Mouse (Mus musculus) left cerebral cortex, postnatal 14 days (tissue): ENCODE measurements around the gene Lzts3. TPM values are rescaled to one million over a fixed set of nuclear protein-coding genes. Genes with fewer than 3 reads are reported as not detected.
"Not testable (repeated sequence)": the region's sequence is repeated elsewhere in the genome, so short reads cannot be mapped to it uniquely, and the experiment has no call there.

Experiments
- DNase-seq, 2 experiments: peaks; one replicate each; pipeline ENCODE4 v3.0.0; 2021 to 2022; ENCODE audit warnings: low spot score in 2 of 2, mixed read lengths in 1 of 2
- intact Hi-C: fragments of 180-260 bp; cut with DNase I; formaldehyde crosslinking; loops from one replicate; pipeline ENCODE4 v1.15.1; 2025
- long read RNA-seq, 2 experiments: library from polyadenylated mRNA; stranded (forward); transcript quantifications; one replicate each; pipeline ENCODE4 v2.0.0; 2021
- total RNA-seq, 2 experiments: library from RNA; stranded (reverse); gene quantifications; 2 replicates each; pipeline ENCODE4 v1.2.3; 2021

Lzts3 gene
- 10 to 100 TPM; 88.0 to 89.5 TPM for total RNA-seq
- long read RNA-seq, experiment 1, full-length matches to known transcripts: 8 of 41 reads
- long read RNA-seq, experiment 1, partial matches to known transcripts: 3 of 41 reads
- long read RNA-seq, experiment 1, other reads (novel, unspliced or antisense): 30 of 41 reads
- long read RNA-seq, experiment 2, full-length matches to known transcripts: 9 of 35 reads
- long read RNA-seq, experiment 2, partial matches to known transcripts: 2 of 35 reads
- long read RNA-seq, experiment 2, other reads (novel, unspliced or antisense): 24 of 35 reads

DNA sequence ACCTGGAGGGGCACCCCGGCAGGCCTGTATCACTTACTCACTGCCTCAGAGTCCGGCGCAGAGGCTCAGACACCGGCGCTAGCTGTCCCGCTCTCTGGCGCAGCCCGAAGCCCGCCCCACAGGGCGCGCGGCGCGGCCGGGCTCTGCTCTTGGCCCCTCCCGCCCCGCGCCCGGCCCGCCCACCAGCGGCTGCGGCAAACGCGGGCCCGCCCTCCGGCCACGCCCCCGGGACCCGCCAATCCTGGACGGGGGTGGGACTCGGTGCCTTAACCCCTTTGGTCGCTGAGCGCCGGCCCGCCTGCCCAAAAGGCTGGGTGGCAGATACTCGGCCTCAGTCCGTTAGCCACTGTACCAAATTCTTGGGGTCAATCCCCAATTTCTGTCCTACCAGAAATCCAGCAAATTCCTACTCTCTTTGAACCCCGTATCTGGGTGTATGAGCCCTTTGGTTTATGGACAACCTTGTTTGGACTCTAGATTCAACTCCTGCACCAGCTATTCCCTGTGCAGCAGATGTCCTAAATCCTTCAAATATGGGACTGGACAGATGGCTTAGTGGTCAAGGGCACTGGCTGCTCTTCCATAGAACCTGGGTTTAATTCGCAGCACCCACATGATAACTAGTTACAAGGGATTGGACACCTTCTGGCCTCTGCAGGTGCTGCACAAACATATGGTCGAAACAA is at the start of gene Lzts3:
Gene Lzts3 (minus strand): TSS at position 120 of the 686 bp plus-strand sequence.
- intact Hi-C loops: no loop called here

DNA sequence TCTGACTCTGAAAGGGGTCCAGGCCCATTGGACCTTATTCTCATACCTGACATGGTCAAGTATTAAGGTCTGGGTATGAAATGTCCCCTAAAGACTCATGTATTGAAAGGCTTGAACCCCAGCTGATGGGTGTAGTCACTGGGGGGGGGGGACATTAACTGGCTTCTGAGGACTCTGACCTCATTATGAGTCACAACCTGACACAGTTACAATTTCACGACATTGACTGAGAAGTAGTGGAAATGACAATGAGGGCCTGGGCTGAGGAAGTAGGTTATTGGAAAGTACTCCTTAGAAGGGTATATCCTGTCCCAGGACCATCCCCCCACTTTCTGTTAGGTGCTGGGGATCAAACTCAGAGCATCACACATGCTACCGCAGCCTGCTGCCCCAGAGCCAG is 46.4 kb upstream of the Lzts3 start:
- intact Hi-C loops: no loop called here
- DNase-seq: no peak

More for the DNA sequence above, at the start of gene Lzts3:
- DNase-seq: peak; percentile 89 to 90

DNA sequence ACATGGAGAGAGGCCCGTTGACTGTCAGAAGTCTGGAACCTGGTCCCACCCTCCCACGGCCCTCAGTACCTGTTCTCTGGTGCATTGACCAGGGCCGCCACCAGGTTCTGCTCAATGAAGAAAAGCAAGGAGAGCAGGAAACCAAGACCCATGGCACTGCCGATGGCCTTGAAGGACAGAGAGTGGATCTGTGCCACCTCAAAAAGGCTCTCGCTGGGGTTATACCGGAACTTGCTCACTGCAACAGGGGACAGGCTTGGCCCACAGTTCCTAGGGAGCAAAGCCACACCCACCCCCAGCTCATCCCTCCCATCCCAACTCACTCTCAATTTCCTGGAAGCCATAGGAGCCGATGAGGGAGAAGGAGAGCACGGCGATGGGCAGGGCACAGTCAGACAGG is 42.8 kb upstream of the Lzts3 start:
- intact Hi-C loops: no loop called here

DNA sequence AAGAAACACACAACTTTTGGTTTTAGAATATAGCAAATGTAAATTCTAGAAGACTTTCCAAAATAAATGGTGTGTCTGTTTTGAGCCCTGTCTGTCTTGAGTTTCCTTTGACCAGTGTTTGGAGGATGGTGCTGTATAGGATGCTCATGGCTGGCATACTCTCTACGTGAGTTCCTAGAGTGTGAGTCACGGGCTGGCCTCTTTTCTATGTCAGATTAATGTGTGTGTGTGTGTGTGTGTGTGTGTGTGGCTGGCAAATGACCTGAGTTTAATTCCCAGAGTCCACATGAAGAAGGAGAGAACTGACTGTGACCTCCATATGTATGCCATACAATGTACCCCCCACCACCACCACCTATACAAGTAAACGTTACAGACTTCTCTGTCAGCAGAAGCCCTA is 38.9 kb upstream of the Lzts3 start:
- intact Hi-C loops: no loop called here
- no peak for DNase-seq

More for the DNA sequence above, 42.8 kb upstream of the Lzts3 start:
- DNase-seq: no peak

GRCm38 (mm10) chr2:130679899-130680298 is 37.3 kb upstream of the Lzts3 start:
- intact Hi-C loops: no loop called here
- DNase-seq: no peak

DNA sequence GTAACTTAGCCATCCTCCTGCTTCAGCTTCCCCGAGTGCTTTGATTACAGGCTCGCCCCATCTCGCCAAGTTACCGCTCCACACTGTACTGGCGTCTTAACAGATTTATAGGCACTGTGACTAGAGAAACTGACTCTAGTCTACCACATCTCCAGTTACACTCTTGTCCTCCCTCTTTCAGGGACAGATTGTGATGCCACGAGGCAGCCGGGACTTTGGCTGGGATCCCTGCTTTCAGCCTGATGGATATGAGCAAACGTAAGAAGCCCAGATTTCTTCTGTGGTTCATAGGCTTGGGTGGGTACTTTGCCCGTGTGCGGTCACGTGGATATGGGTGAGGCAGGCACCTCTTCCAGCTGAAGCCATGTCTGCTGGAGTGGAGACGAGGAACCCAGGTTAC is 36.6 kb upstream of the Lzts3 start:
- no peak for DNase-seq
- intact Hi-C loops: no loop called here

GRCm38 (mm10) chr2:130677211-130677610 is 34.6 kb upstream of the Lzts3 start:
- intact Hi-C loops: no loop called here

GRCm38 (mm10) chr2:130667559-130667958 is 25.0 kb upstream of the Lzts3 start, which contains the start of gene Itpa:
TSS of gene Itpa (plus strand) at chr2:130667610.
- intact Hi-C loops: no loop called here
- peak; percentile 85 for DNase-seq

More at GRCm38 (mm10) chr2:130677211-130677610, 34.6 kb upstream of the Lzts3 start:
- DNase-seq: no peak

DNA sequence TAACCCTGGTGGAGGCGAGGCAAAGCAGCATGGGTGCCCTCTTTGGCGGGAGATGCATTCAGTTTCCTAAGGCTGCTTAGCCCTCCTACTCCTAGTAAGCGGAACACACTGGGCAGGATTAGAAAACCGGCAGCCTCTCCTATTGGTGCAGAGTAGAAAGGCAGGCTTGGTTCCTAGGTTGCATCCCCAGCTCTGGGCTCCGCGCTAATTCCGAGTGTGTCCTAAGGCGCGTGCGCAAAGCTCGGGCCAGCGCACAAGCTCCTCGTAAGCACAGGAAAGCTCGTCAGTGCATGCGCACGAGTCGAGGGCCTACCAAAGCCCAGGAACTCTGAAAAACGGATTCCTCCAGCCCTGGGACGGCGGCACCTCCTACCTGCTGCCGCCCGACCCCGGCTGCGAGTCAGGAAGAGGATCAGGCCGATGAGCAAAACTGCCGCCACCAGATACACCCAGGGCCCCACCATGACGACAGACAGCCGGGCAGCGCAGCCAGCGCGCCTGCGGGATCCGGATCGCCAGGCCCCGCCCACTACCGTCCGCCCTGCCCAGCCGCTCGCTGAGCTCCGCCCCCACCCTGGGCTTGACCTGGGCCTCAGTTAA is 21.6 kb upstream of the Lzts3 start, which contains the start of gene Ddrgk1:
Gene Ddrgk1 (minus strand): TSS at position 558 of the 600 bp plus-strand sequence.
- DNase-seq: peak; percentile 94 to 98
- intact Hi-C loops: loop anchor here (5.0 kb wide), 1 partner anchor 102 kb away; the partner anchor contains the start of gene Mrps26

DNA sequence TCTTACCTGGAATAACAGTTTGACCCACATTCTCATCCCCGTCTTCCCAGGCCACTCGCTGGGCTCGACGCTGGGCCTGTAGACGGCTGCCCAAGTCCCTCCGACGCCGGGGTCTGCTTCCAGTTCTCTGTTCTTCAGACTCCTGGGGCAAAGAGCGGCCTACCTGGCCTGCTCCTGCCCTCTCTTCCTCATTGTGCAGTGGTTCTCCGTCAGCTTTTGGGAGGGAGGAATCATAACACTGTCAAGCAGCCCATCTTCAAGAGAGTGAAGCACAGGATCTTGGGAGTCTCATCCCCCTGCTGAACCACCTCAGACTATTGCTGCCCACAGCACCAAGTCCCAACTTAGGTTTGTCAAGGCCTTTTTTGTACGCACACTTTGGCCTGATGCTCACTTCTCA is 20.7 kb upstream of the Lzts3 start:
- DNase-seq: no peak
- intact Hi-C loops: loop anchor here (5.0 kb wide), 1 partner anchor 101 kb away; the partner anchor contains the start of gene Mrps26

GRCm38 (mm10) chr2:130658530-130658929 is 15.9 kb upstream of the Lzts3 start:
- DNase-seq: no peak
- intact Hi-C loops: no loop called here

DNA sequence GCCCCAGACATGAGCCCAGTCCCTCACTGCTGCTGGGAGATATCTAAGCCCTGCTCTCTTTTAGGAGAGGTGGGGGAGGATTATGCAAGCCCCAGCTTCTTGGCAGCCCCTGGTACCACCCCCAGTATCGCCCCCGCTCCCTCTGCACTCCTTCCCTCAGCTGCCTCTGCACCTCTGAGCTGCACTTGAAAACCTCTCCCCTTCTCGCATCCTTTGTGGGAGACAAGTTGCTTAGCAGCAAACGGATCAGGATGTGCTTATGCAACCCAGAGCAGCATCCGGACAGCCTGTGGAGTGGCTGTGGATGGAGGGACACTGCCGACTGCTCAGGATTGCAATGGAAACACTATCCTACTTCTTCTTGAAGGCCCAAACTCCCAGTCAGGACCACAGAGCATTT is 14.9 kb upstream of the Lzts3 start:
- intact Hi-C loops: no loop called here
- DNase-seq: peak; percentile 76 to 86

GRCm38 (mm10) chr2:130656536-130656935 is 13.9 kb upstream of the Lzts3 start:
- intact Hi-C loops: no loop called here
- DNase-seq: peak; percentile 49 to 79

GRCm38 (mm10) chr2:130655660-130656339 is 13.2 kb upstream of the Lzts3 start:
- intact Hi-C loops: no loop called here
- DNase-seq: no peak

- no peak for DNase-seq
- intact Hi-C loops: no loop called here
Measured at GRCm38 (mm10) chr2:130653760-130654159, 11.2 kb upstream of the Lzts3 start.

DNA sequence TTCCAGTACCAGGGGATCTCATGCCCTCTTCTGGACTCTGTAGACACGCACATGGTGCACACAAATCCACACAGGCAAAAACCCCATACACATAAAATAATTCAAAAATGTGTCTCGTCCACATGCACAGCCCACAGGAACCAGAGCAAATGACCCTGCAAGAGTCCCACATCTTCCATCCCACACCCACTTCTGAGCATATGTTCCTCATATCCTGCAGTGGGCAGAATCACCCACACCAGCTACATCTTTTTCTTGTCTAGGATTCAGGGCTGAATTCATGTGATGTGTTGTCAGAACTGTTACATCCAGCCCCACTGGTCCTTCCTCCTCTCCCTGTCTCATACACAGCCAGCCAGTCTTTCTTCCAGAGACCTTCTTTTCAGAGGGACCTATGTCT is 10.7 kb upstream of the Lzts3 start:
- intact Hi-C loops: no loop called here
- DNase-seq: peak in 1 of 2 experiments; percentile 53

DNA sequence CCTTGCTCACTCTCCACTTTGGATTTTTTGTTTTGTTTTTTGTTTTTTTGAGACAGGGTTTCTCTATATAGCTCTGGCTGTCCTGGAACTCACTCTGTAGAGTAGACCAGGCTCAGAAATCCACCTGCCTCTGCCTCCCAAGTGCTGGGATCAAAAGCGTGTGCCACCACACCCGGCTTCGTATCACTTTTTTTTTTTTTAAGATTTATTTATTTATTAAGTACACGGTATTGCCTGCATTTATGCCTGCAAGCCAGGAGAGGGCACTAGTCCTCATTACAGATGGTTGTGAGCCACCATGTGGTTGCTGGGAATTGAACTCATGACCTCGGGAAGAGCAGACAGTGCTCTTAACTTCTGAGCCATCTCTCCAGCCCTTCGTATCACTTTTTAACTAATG is 6.4 kb upstream of the Lzts3 start:
- intact Hi-C loops, DNase-seq: not testable (repeated sequence)

DNA sequence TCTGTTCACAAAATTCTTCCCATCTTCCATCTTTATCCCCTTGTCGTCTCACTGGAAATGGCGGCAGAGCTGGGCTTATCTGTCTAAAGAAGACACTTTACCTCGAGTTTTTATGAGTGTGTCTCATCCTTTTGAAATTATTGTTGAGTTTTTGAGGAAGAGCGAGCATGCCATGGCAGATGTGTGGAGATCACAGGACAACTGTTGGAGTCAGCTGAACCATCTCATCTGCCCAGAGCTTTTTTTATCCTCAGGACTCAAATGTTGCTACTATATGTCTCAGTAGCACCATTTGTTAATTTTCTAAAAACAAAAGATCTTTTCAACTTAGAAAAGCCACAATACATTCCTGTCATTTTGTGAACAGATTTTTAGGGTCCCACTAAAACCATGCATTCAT is 2.6 kb upstream of the Lzts3 start:
- intact Hi-C loops: no loop called here
- no peak for DNase-seq

DNA sequence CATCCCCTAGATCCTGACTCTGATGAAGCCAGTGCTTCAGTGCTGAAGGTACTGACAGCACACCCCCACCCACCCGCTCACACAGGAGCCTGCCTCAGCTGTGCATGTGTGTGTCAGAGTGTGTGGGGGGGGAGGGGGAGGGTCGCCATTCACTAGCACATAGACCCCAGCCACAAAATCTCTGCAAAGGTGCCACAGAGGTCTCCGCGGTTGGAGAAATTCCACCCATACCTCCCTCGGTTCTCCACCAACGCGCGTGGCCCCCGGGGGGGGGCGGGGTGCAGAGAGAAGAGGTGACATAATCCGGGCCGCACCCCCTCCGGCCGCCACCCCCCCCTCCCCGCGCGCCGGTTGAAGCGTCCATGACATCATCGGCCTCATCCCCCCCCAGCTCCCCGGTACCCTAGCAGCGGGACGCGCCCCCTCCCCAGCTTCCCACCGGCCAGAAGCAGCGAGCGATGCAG is 374 bp downstream of the Lzts3 start:
- intact Hi-C loops: no loop called here
- DNase-seq: peak in 1 of 2 experiments; percentile 53
